In the genomic region with DNA sequence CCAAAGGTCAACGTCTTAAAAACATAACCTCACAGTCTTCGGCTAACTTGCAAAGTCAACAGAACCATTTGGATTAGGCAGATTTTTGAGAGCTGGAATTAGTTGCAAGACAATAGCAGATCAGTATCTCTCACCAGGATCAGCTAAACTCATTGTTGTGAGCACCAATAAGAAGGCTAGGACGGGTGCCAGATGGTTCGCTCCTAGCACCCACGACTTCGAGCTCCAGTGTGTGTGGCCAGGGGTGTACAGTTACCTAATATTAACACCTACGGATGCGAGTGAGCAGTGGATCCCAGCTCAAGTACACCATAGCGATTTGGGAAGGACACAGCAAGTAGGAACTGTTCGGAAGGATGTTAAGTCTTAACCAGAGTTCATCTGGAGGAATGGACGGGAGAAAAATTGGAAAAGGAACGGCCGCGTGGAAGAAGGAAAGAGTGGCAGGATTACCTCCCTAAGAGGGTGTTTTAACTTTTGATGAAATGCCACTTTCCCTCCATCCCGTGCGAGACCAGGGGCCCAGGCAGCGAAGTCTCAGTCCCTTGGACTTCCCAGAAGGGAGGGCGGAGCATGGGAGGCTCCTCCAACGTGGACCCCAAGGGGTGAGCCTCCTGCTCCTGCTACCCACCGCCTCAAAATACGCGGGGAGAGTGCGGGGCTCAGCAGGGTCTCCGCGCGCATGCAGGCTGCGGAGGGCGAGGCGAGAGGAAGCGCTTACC, we compare ENCODE assay signal across 7 mouse cellular contexts. TPM values are rescaled to one million over a fixed set of nuclear protein-coding genes. Genes with fewer than 3 reads are reported as not detected.
DNase-seq lines count a peak whose midpoint lies in the region; ATAC-seq and TF ChIP-seq lines count a peak whose summit lies in the region.

No protein-coding gene starts in this region.

- H3K4me2 ChIP-seq in limb, embryonic 11.5 days (ENCODE audit: low read depth, severe bottlenecking): peak overlapping the region; percentile 96
- H3K4me2 ChIP-seq in midbrain, embryonic 16.5 days (ENCODE audit: low read length): peak overlapping the region; percentile 87

- H3K9ac ChIP-seq in limb, embryonic 11.5 days (ENCODE audit: low read length): peak overlapping the region; percentile 52; the same call in 1 of the 2 replicates
- peak overlapping the region; percentile 80 for H3K9ac ChIP-seq in midbrain, embryonic 16.5 days (ENCODE audit: low read depth, low read length)

- no peaks in the 10 kb centered on the region for H3K27me3 ChIP-seq in E14TG2a.4 (ENCODE audit: insufficient read depth, low read length)
- H3K27me3 ChIP-seq in embryonic facial prominence, embryonic 10.5 days (replicated peaks; ENCODE audit: low read depth, poor library complexity, severe bottlenecking): peaks cover 22% of the 10 kb centered on the region
- peaks cover 9% of the 10 kb centered on the region; the same call in 1 of the 2 replicates for H3K27me3 ChIP-seq in hindbrain, embryonic 10.5 days (ENCODE audit: insufficient read depth, poor library complexity, severe bottlenecking)
- peaks cover 4% of the 10 kb centered on the region; the same call in 1 of the 2 replicates for H3K27me3 ChIP-seq in limb, embryonic 11.5 days (ENCODE audit: control insufficient read depth, insufficient read depth, low read length)
- no peaks in the 10 kb centered on the region for H3K27me3 ChIP-seq in midbrain, embryonic 16.5 days (ENCODE audit: control insufficient read depth, insufficient read depth, low read depth, low read length)

- peak; percentile 59; the same call in 1 of the 2 replicates for ATAC-seq in limb, embryonic 11.5 days (ENCODE audit: insufficient number of reproducible peaks, low FRiP score, low TSS enrichment, low read depth)
- peak; percentile 31 for ATAC-seq in midbrain, embryonic 16.5 days

- H3K36me3 ChIP-seq in E14TG2a.4 (ENCODE audit: insufficient read depth, low read length): peaks cover 33% of the 10 kb centered on the region
- no peaks in the 10 kb centered on the region for H3K36me3 ChIP-seq in embryonic facial prominence, embryonic 10.5 days (replicated peaks)
- no peaks in the 10 kb centered on the region for H3K36me3 ChIP-seq in hindbrain, embryonic 10.5 days
- H3K36me3 ChIP-seq in limb, embryonic 11.5 days (ENCODE audit: control insufficient read depth, insufficient read depth, low read length): no peaks in the 10 kb centered on the region
- no peaks in the 10 kb centered on the region for H3K36me3 ChIP-seq in midbrain, embryonic 16.5 days (ENCODE audit: control insufficient read depth, insufficient read depth, low read length)

- TF ChIP-seq CTCF in E14TG2a.4 (conservative IDR thresholded peaks at IDR 0.05; ENCODE audit: low read length): no peak

- peak overlapping the region; percentile 95 for H3K4me3 ChIP-seq in E14TG2a.4 (replicated peaks; ENCODE audit: low read length)
- peak overlapping the region; percentile 84 for H3K4me3 ChIP-seq in embryonic facial prominence, embryonic 10.5 days
- peak overlapping the region; percentile 65 for H3K4me3 ChIP-seq in hindbrain, embryonic 10.5 days
- peak overlapping the region; percentile 63 for H3K4me3 ChIP-seq in limb, embryonic 11.5 days (ENCODE audit: low read depth, low read length)
- H3K4me3 ChIP-seq in midbrain, embryonic 16.5 days (ENCODE audit: low read depth, low read length): peak overlapping the region; percentile 77

- WGBS in embryonic facial prominence, embryonic 10.5 days: 5% methylated on average over 30 of the region's 30 CpGs
- WGBS in hindbrain, embryonic 10.5 days: 7% methylated on average over 30 of the region's 30 CpGs
- WGBS in limb, embryonic 11.5 days: 10% methylated on average over 29 of the region's 30 CpGs
- 3% methylated on average over 28 of the region's 30 CpGs for WGBS in midbrain, embryonic 16.5 days

- DNase-seq in 3T3-L1 (ENCODE audit: low read depth, low spot score): peak; percentile 27
- no peak for DNase-seq in embryonic facial prominence, embryonic 10.5 days (ENCODE audit: low spot score)
- peak; percentile 13 for DNase-seq in hindbrain, embryonic 10.5 days (ENCODE audit: low spot score)
- no peak for DNase-seq in limb, embryonic 11.5 days (ENCODE audit: low spot score)
- DNase-seq in urinary bladder, postnatal 14 days (ENCODE audit: low spot score): no peak

- peaks cover 38% of the 10 kb centered on the region for H3K4me1 ChIP-seq in E14TG2a.4 (replicated peaks; ENCODE audit: low read depth, low read length)
- peaks cover 16% of the 10 kb centered on the region for H3K4me1 ChIP-seq in embryonic facial prominence, embryonic 10.5 days
- H3K4me1 ChIP-seq in hindbrain, embryonic 10.5 days (replicated peaks): peaks cover 18% of the 10 kb centered on the region
- no peaks in the 10 kb centered on the region for H3K4me1 ChIP-seq in limb, embryonic 11.5 days (ENCODE audit: control insufficient read depth, insufficient read depth, low read length)
- peaks cover 14% of the 10 kb centered on the region for H3K4me1 ChIP-seq in midbrain, embryonic 16.5 days (ENCODE audit: control insufficient read depth, insufficient read depth, low read length)

- peaks cover 6% of the 10 kb centered on the region; the same call in 1 of the 2 replicates for H3K9me3 ChIP-seq in E14TG2a.4 (ENCODE audit: low read length)
- no peaks in the 10 kb centered on the region for H3K9me3 ChIP-seq in embryonic facial prominence, embryonic 10.5 days
- no peaks in the 10 kb centered on the region for H3K9me3 ChIP-seq in hindbrain, embryonic 10.5 days
- no peaks in the 10 kb centered on the region for H3K9me3 ChIP-seq in limb, embryonic 11.5 days (ENCODE audit: control insufficient read depth, low read length)
- H3K9me3 ChIP-seq in midbrain, embryonic 16.5 days (replicated peaks; ENCODE audit: control insufficient read depth, low read length, poor library complexity, severe bottlenecking): no peaks in the 10 kb centered on the region

- H3K27ac ChIP-seq in embryonic facial prominence, embryonic 10.5 days (replicated peaks): peak overlapping the region; percentile 75
- H3K27ac ChIP-seq in hindbrain, embryonic 10.5 days: peak overlapping the region; percentile 78
- no peak overlapping the region for H3K27ac ChIP-seq in limb, embryonic 11.5 days (replicated peaks; ENCODE audit: low read depth, low read length)
- peak overlapping the region; percentile 37; the same call in 1 of the 2 replicates for H3K27ac ChIP-seq in midbrain, embryonic 16.5 days (ENCODE audit: low read length)

RNA-seq across cellular contexts. Expression of gene Lima1, which starts 0.5 kb away (rescaled TPM):
- 62.3 and 65.4 TPM in 2 replicates for polyA plus RNA-seq in embryonic facial prominence, embryonic 10.5 days (2016; fragmentation: Nextera tagmentation; extraction: Ambion mirVana)
- 29.5 and 33.4 TPM in 2 replicates for polyA plus RNA-seq in hindbrain, embryonic 10.5 days (2016; fragmentation: Nextera tagmentation; extraction: Ambion mirVana)
- 72.9 and 77.3 TPM in 2 replicates for polyA plus RNA-seq in limb, embryonic 11.5 days (2014; fragmentation: Nextera tagmentation; extraction: Ambion mirVana)
- polyA plus RNA-seq in midbrain, embryonic 16.5 days (2015; fragmentation: Nextera tagmentation; extraction: Ambion mirVana): 11.8 and 15.2 TPM in 2 replicates

Comparison
In these comparisons a context has a peak if more than half of its experiments do, and no peak if none do; other contexts are left out.
1. DNase-seq: peak in 3T3-L1 (single experiment) and hindbrain, embryonic 10.5 days (single experiment); none in embryonic facial prominence, embryonic 10.5 days (single experiment), limb, embryonic 11.5 days (single experiment) and urinary bladder, postnatal 14 days (single experiment).
2. Peak in every context shown above with its lines, with median percentiles within 50 percentile points of each other: H3K4me3 ChIP-seq.